Mouse (Mus musculus): ENCODE measurements around the gene Smpx.

Gene Smpx

DNA sequence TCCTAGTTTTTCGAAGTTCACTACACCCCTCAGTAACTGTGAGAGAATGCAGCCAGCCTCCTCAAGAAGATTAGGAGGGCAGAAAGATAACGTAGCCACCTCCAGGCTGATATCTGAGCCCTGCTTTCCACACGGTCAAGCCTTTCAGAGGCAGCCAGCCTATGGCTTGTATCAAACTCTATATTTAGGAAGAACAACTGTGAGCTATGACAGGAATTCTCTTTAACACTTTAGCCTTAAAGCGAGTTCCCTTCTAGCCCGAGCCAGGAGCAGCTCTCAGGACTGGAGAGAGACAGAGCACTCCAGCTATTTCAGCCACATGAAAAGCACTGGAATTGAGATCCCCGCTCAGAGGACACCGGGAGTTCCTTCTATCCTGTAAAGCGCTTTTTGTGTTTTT lies at the start of gene Smpx:
Smpx (plus strand) TSS at position 49 of the 400 bp plus-strand sequence.
- no peak for DNase-seq (ENCODE audit: low read depth, low spot score)

DNA sequence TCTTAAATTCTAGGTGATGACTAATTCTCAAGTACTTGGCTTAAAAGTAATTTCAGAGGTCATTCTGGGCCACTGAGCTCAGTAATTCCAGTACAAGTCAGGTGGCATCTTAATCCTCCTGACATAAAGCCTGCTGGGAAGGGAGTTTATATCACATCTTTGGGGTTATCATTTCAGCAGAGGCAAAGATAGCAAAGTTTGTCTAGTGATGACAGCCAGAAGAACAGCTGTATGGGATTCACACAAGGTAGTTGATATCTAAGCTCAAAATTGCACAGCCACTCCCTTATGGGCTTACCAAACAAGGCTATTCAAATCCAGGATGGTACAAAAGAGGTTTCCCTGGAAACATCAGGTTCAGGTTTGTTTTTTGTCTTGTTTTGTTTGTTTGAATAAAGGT lies 43.7 kb upstream of the Smpx start:
- no peak for DNase-seq (ENCODE audit: low read depth, low spot score)

DNA sequence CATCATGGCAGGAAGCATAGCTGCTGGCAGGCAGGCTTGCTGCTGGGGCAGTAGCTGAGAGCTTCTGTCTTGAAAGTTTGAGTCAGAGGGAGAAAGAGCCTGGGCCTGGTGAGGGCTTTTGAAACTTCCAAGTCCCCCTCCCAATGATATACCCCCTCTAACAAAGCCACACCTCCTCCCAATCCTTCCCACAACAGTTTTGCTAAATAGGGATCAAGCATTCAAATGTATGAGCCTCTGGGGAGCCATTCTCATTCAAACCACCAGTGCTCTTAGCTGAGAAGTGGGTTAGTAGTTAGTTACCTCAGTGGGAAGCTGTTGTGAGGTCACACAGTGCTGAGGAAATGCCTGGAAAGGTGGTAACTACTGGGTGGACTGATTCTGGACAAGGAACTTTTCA lies 41.4 kb upstream of the Smpx start:
- DNase-seq (ENCODE audit: low read depth, low spot score): no peak

DNA sequence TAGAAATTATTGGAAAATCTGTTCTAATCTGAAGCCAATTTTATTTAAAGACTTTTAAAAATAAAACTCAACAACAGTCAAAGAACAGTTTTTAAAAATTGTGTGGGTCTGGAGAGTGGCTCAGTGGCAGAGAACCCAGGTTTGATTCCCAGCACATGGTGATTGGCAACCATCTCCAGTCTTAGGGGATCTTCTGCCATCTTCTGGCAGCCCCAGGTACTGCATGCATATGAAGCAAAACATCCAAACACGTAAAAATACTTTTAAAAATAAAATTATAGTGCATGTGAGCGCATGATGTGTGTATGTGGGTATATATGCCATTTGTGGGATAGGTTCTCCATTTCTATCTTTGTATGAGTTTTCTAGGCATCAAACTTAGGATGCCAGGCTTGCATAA lies 26.9 kb upstream of the Smpx start:
- DNase-seq (ENCODE audit: low read depth, low spot score): no peak

DNA sequence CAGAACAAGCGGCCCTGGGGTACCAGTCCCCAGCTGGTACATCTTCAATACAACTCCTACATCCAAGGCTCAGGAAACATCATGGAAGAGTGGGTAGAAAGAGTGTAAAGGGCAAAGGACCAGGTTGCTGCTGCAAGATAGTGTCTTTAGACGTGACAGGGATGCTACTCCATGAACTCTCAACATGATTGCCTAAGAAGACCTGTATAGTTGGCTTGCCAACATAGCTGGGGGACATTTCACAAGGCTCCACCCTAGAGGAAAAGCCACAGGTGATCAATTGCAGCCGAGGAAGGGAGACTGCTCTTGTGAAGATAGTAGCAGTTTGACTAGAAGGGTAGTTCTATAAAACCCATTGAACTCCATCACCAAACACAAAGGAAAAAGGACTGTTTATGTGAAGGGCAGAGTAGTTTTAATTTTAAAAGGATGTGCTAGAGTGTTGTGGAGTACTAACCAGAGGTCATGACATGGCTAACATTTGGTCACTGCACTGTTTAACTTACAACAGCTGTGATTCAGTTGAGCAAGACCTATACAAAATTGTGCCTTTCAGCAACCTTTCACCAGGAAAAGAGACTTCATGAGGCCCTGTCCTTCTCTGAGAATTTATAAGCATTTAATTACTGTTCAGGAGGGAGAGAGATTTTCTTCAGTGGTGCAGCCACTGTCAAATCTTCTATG lies 23.9 kb upstream of the Smpx start:
- DNase-seq (ENCODE audit: low read depth, low spot score): no peak

DNA sequence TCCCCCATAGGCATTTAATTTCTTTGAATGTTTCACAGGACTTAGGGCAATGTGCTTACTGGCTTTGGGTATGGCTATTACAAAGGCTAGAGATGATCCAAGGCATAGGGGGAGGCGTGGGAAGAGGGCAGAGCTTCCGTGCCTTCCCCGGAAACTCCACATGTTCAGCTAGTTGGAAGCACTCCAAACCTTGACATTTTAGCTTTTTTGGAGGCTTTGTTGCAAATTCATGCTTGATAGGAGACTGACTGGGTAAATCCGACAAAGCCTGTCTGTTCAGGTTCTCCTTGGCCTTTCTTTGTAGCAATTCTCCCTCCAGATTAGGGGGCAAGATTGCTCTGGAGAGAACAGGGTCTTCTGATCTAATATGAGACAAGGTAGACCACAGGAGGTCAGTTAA lies 7.5 kb upstream of the Smpx start:
- DNase-seq (ENCODE audit: low read depth, low spot score): no peak

DNA sequence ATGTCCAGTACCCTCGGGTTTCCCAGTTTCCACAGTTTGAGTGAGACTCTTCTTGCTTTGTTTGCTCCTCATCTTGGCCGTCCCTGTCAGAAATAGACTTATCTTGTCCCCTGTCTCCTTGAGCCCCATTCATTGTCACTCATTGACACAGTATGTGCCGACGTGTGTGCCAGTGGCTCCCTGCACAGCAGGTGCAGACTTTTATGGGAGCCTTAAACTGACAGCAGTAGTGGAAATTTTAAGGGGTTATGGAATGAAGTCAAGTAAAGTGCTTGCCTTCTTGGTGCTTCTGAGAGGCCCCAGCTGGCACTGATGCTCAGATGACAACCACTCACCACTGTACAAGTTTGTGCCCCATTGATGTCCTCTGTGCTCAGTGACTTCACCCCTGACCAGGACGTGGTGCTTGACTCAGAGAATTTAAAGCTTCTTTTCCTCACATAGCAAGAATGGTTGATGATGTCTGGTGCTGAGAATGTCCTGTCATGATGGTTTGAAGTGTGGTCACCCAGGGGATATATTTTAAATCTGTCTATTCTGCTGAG lies 1.0 kb upstream of the Smpx start:
- no peak for DNase-seq (ENCODE audit: low read depth, low spot score)

DNA sequence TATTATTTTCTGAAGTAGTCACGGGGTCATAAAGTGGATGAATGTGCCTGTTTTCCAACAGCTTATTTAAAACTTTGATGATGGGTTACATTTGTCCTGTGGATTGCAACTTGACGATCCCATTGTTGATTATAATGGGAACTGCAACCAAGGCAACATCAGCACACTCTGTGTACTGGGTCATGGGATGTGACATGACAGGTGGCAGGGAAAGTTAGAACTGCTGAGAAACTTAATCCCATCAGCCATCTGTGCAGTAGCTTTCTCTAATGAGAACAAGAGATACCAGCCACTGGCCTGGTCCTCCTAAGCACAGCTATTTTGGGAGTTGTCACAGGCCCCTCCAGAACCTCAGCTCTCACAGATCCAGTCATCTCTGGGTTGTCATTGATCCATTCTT lies 8.5 kb downstream of the Smpx start:
- DNase-seq (ENCODE audit: low read depth, low spot score): no peak

DNA sequence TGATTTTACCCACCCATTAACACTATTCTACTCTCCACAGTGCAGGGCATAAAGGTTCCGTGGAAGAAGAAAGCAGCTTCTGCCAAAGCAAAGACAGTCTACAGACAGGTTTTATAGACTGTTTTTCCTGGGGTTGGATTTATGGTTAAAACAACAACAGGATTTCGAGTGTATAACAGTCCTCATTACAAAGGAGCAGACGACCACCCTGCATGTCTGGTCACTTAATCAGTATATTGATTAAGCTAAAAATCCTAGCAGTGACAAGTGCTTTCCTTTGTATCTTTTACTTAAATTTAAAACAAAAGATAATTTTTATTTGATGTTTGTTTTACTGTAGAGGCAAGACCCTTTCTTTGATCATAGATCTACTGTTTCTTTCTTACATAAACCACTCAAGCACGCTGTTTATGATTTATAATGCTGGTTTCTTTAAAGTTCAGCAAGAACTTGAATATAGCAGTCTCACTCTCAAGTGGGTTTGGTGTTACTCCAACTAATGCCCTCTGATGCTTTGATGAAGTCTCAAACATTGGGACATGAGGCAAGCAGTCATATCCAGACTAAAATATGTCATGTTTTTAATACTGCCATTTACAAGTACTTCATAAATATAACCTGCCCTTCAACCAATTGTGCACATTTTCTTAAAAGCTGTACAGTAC lies 10.0 kb downstream of the Smpx start:
- no peak for DNase-seq (ENCODE audit: low read depth, low spot score)

DNA sequence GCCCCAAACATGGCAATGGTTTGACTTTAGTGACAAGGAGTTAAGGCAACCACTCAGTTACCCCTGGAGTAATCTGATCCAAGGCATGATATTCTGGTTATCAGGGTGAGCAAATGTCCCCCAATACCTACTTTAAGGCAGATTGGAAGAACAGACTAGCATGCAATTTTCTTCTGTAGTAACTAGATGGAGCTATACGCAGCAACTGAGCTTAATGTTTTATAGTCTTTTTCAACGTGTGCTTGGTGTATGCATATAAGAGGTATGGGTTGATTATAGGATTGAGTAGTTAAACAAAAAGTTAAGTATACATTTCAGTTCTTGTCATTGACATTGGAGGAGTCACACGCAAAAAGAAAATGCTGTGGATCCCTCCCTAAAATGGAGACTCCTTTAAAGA lies 21.2 kb downstream of the Smpx start:
- DNase-seq (ENCODE audit: low read depth, low spot score): no peak

DNA sequence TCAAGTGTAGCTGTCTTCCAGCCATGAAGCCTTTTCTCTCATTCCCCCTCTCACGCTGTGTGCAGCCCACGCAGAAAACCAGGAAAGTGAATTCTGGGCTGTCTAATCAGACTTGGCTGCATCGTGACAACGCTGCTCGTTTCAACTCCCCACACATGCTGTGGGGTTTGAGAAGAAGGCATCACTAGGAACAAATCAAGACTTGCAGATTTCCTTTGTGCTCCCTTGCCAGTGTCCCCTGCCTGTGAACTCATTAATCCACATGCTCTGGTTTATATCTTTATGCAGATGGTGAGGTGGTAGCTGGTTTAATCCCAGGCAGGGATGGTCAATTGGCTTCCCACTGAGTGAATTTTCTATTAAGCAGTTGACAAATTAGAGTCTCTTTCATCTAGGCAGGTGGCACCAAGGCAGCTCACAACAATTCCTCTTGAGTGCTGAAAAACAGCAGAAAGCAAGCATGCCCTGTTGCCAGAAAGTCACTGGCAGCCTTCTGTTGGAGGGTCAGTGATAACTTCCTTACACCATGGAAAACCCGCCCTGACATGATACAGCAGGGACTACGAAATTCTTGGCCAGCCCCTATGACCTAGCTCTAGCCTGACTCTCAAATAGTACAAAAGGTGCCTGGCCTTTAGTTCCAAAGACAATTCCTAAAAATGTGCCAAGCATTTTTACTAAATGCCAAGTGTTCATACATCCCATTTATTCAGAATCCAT lies 32.1 kb downstream of the Smpx start:
- DNase-seq (ENCODE audit: low read depth, low spot score): peak; percentile 66

DNA sequence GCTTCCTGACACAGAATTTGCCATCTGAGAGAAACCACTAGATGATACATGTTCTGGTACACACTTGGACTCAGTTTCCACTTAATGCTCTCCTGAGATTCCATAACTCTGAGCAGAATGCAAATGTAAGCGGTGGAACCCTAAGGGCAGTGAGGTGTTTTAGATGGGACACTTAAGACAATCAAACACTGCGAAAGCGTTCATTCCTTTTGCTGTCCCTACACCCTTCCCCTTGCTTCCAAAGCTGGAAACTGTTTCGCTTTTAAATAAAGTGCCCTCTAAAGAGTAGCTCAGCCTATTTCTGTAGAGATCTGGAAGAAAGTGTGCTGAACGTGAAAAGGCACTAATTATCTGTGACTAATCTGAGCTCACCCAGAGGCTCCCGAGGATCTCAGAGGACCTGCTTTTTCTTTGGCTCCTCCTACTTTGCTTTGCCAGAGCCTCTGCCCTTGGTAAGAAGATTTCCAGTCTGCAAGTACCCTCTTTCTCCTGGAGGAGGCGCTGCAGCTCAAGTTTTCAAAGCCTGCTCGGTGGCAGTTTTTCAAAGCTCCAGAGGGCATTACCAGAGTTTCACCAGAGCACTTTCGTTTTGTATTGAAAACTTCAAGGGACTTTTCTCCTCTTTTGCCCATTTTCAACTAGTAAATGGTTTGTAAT lies 33.1 kb downstream of the Smpx start:
- peak; percentile 57 for DNase-seq (ENCODE audit: low read depth, low spot score)

DNA sequence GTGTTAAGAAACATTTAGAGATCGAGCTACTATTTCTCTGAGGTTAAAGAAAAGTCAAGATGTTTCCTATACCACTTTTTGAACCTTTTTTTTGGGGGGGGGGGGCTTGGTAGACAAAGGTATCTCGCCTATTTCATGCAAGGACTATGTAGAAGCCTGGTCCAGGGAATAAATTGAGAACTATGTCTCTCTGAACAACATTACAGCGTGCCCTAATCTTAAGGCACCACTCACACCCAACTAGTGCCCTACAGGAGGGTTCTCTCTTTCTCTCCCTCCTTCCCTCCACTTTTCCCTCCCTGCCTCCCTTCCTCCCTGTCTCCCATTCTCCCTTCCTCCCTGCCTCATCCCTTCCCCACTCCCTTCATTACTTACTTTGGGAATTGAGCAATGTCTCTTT lies 33.6 kb downstream of the Smpx start:
- DNase-seq (ENCODE audit: low read depth, low spot score): no peak

DNA sequence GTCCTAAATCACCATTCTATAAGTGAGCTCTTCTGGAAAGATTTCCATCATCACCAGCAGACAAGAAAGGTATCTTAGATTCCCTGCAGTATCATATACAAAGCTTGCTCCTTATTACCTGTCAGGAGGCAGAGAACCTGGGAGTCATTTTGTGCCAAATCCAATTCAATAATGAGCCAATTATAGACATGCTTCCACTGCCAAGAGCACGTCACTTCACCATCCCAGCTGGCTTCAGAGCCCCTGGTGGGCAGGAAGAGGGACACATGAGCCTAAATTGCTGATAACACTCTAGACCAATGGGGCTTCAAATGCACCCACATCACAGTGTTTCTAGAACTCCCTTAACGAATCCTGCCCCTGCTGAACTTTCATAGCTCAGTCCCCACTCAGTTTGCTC lies 35.1 kb downstream of the Smpx start:
- no peak for DNase-seq (ENCODE audit: low read depth, low spot score)

DNA sequence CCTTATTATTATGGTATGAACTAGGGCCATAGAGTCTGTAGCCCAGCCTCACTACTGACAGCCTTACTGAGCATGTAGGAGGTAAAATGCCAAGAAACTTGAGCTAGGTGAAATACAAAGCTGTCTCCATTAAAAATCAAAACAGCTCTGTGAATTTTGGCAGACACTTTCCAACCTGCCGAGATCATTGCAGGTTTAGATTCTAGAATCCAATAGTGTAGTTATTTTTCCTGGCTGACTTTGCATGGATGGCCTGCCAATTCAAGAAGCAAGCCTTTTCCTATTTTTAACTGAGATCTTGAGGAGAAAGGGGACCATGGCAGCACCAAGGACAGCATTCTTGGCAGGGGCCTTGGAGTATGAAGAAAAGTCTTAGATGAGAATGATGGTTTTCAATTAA lies 35.6 kb downstream of the Smpx start:
- no peak for DNase-seq (ENCODE audit: low read depth, low spot score)

DNA sequence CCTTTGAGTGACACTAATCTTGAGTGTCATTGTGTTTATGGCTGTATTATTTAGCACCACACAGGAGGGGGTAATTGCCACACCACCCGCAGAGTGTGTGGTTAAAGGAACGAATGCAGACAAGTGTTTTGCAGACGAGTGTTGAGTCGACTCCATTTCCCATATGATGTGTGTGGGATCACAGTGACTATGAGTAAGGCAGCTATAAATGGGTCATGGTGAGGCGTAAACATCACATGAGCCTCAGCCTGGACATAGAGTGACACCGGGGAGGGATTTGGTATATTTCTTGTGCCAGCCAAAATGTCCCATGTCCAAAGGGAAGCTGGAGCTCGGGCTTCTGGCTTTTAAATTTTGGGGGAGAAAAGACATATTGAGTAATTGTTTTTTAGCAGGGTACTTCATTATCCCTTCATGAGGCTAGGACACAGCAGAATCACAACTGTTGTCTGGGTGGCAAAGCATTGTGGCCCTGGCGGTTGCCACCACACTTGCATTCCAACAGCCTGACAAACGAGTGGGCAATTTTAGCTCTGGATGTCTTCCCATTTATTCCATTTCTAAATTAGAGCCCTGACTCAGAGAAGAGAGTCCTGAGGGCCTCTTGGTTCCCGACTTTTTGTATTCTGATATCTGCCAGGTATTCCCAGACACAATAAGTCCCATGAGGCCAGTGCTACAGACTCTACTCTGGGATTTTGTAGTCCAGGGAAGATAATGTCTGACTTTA lies 49.3 kb downstream of the Smpx start:
- no peak for DNase-seq (ENCODE audit: low read depth, low spot score)

DNA sequence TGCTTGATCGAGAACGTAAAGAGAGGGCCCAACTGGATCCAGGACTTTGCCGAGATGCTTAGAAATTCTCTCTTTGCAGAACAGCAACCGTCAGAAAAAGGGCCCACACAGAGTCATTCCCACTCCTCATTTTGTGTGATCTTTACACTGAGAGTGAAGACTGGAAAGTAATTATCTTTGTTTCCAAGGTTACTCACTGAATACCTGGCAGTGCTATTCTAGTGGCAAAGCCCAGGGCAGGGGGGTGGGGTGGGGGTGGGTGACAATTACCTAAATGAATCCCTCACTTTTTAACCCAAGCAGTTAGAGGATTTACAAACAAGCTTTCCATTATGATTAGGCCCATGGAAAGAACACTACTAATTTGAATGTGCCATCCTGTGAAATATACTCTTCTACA lies 55.8 kb downstream of the Smpx start:
- DNase-seq (ENCODE audit: low read depth, low spot score): no peak

DNA sequence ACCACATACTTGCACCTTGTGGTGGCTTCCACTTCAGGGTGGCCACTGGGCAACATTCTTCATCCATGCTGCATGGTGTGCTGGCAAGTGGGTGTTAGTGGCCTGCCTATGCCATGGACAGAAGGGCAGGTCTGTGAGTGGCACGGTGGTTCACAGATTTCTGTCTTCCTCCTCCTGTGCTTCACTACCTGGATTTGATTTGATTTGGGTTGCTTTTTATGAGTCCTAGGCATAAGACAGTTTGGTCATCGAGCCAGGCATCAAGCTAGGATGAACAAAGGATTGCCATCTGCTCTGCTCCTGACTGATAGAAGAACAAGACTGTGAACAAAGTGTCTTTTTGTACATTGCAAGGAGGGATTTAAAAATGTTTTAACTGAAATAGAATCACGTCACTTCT lies 63.8 kb downstream of the Smpx start:
- no peak for DNase-seq (ENCODE audit: low read depth, low spot score)

DNA sequence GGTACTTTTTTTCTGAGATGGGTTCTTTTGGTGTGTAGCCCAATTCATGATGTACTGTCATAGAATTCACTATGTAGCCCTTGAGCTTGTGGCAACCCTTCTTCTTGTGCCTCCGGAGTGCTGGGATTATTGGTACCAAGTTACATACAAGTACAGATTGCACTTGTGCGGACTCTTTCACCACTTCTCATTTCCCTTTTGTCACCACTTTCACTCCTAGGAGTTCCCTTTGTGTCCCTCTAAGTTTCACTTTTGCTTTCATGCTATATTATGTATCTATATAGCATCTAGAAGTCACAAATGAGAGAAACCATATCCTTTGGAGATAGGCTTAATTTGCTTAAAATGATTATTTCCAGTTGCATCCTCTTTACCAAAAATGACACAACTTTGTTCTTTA lies 103.0 kb downstream of the Smpx start:
- no peak for DNase-seq (ENCODE audit: low read depth, low spot score)

All from telencephalon, adult 2 months (tissue).